Mouse (Mus musculus): Measurements from ENCODE around the gene Rbbp8nl.

Rbbp8nl gene

GRCm38 (mm10) chr2:180289440-180290108 lies at the start of gene Rbbp8nl:
Gene Rbbp8nl (minus strand): TSS chr2:180289879.
- in situ Hi-C loops (cut with MboI; ENCODE audit: unreplicated experiment in 2 of 2) = loop anchor here (10.0 kb wide), 2 partner anchors 465 to 495 kb away; no protein-coding TSS in a partner anchor

- in situ Hi-C loops (cut with MboI; ENCODE audit: unreplicated experiment in 2 of 2) = no loop called here
These were observed 44.9 kb upstream of the Rbbp8nl start, which contains the start of gene Gata5 for GRCm38 (mm10) chr2:180334551-180334986. Gene Gata5 (minus strand): TSS chr2:180334699.

- in situ Hi-C loops (cut with MboI; ENCODE audit: unreplicated experiment in 2 of 2) = no loop called here
These were observed 44.3 kb upstream of the Rbbp8nl start for GRCm38 (mm10) chr2:180333778-180334550.

- in situ Hi-C loops (cut with MboI; ENCODE audit: unreplicated experiment in 2 of 2) = no loop called here
These were observed 39.8 kb upstream of the Rbbp8nl start for GRCm38 (mm10) chr2:180329466-180329865.

GRCm38 (mm10) chr2:180322674-180323355 lies 33.1 kb upstream of the Rbbp8nl start:
- in situ Hi-C loops (cut with MboI; ENCODE audit: unreplicated experiment in 2 of 2) = loop anchor here in 1 of 2 experiments (25.0 kb wide), 1 partner anchor 764 kb away; no protein-coding TSS in a partner anchor

GRCm38 (mm10) chr2:180320216-180320615 lies 30.5 kb upstream of the Rbbp8nl start:
- in situ Hi-C loops (cut with MboI; ENCODE audit: unreplicated experiment in 2 of 2) = loop anchor here in 1 of 2 experiments (25.0 kb wide), 1 partner anchor 767 kb away; no protein-coding TSS in a partner anchor

GRCm38 (mm10) chr2:180317591-180317990 lies 27.9 kb upstream of the Rbbp8nl start:
- in situ Hi-C loops (cut with MboI; ENCODE audit: unreplicated experiment in 2 of 2) = loop anchor here in 1 of 2 experiments (25.0 kb wide), 1 partner anchor 770 kb away; no protein-coding TSS in a partner anchor

- in situ Hi-C loops (cut with MboI; ENCODE audit: unreplicated experiment in 2 of 2) = loop anchor here in 1 of 2 experiments (25.0 kb wide), 1 partner anchor 773 kb away; no protein-coding TSS in a partner anchor
These were observed 24.6 kb upstream of the Rbbp8nl start for GRCm38 (mm10) chr2:180314292-180314691.

GRCm38 (mm10) chr2:180311147-180311546 lies 21.5 kb upstream of the Rbbp8nl start:
- in situ Hi-C loops (cut with MboI; ENCODE audit: unreplicated experiment in 2 of 2) = loop anchor here in 1 of 2 experiments (25.0 kb wide), 1 partner anchor 776 kb away; no protein-coding TSS in a partner anchor

GRCm38 (mm10) chr2:180307680-180308079 lies 18.0 kb upstream of the Rbbp8nl start:
- in situ Hi-C loops (cut with MboI; ENCODE audit: unreplicated experiment in 2 of 2) = loop anchor here in 1 of 2 experiments (25.0 kb wide), 1 partner anchor 780 kb away; no protein-coding TSS in a partner anchor

- in situ Hi-C loops (cut with MboI; ENCODE audit: unreplicated experiment in 2 of 2) = loop anchor here in 1 of 2 experiments (25.0 kb wide), 1 partner anchor 781 kb away; no protein-coding TSS in a partner anchor
These were observed 16.9 kb upstream of the Rbbp8nl start for GRCm38 (mm10) chr2:180306423-180307168.

- in situ Hi-C loops (cut with MboI; ENCODE audit: unreplicated experiment in 2 of 2) = loop anchor here in 1 of 2 experiments (25.0 kb wide), 1 partner anchor 781 kb away; no protein-coding TSS in a partner anchor
These were observed 16.3 kb upstream of the Rbbp8nl start for GRCm38 (mm10) chr2:180306009-180306408.

- in situ Hi-C loops (cut with MboI; ENCODE audit: unreplicated experiment in 2 of 2) = loop anchor here in 1 of 2 experiments (25.0 kb wide), 1 partner anchor 782 kb away; no protein-coding TSS in a partner anchor
These were observed 15.8 kb upstream of the Rbbp8nl start for GRCm38 (mm10) chr2:180305490-180305889.

- in situ Hi-C loops (cut with MboI; ENCODE audit: unreplicated experiment in 2 of 2) = loop anchor here in 1 of 2 experiments (25.0 kb wide), 1 partner anchor 783 kb away; no protein-coding TSS in a partner anchor
These were observed 14.9 kb upstream of the Rbbp8nl start for GRCm38 (mm10) chr2:180304554-180304953.

- in situ Hi-C loops (cut with MboI; ENCODE audit: unreplicated experiment in 2 of 2) = loop anchor here in 1 of 2 experiments (25.0 kb wide), 1 partner anchor 784 kb away; no protein-coding TSS in a partner anchor
These were observed 13.8 kb upstream of the Rbbp8nl start for GRCm38 (mm10) chr2:180303468-180303867.

GRCm38 (mm10) chr2:180302201-180302600 lies 12.5 kb upstream of the Rbbp8nl start:
- in situ Hi-C loops (cut with MboI; ENCODE audit: unreplicated experiment in 2 of 2) = loop anchor here in 1 of 2 experiments (25.0 kb wide), 1 partner anchor 785 kb away; no protein-coding TSS in a partner anchor

GRCm38 (mm10) chr2:180300771-180301170 lies 11.1 kb upstream of the Rbbp8nl start:
- in situ Hi-C loops (cut with MboI; ENCODE audit: unreplicated experiment in 2 of 2) = loop anchor here in 1 of 2 experiments (25.0 kb wide), 1 partner anchor 787 kb away; no protein-coding TSS in a partner anchor

- in situ Hi-C loops (cut with MboI; ENCODE audit: unreplicated experiment in 2 of 2) = loop anchor here in 1 of 2 experiments (25.0 kb wide), 1 partner anchor 787 kb away; no protein-coding TSS in a partner anchor
These were observed 10.6 kb upstream of the Rbbp8nl start for GRCm38 (mm10) chr2:180300252-180300651.

GRCm38 (mm10) chr2:180292906-180293305 lies 3.2 kb upstream of the Rbbp8nl start:
- in situ Hi-C loops (cut with MboI; ENCODE audit: unreplicated experiment in 2 of 2) = no loop called here

Measured in v-Abl transformed pro-B cells (cell line).